Comparison of ENCODE assay signal across 12 mouse cellular contexts in the genomic region with DNA sequence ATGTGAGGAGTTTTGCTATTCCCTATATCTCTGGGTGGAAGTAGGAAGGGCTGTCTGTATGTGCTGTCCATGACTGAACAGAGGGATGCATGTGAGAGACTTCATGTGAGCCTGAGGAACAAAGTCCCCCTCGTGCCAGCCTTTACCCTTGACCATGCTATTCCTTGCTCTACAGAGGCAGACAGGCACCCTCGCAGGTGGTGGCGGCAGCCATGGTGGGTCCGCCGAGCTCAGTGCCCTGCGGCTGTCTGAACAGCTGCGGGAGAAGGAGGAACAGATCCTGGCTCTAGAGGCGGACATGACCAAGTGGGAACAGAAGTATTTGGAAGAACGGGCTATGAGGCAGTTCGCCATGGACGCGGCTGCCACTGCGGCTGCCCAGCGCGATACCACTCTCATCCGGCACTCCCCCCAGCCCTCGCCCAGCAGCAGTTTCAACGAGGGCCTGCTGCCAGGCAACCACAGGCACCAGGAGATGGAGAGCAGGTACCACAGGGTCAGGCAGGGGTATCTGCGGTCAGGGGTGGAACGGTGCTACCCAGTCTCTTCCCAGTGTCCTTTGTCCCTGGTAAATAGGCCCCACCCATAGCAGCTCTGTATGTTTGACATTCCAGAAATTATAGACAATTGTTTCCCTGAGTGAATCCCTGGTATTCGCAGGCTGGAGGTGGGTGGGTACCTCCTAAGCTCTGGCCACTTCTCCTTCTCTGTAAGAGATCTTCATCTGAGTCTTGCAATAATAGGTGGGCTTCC. TPM values are rescaled to one million over a fixed set of nuclear protein-coding genes. Genes with fewer than 3 reads are reported as not detected.
A peak's percentile ranks its signal among the peaks of the same experiment; 100 is the strongest.
DNase-seq lines count a peak whose midpoint lies in the region; TF ChIP-seq lines count a peak whose summit lies in the region.
"Had no signal": no experiment of that assay in that cellular context is flagged by ENCODE, and none has a peak within 500 bp of the region (broad histone marks: within the 10 kb centered on the region; RNA-seq: fewer than 3 reads in every experiment).

No protein-coding gene starts in this region.

- H3K27ac ChIP-seq in heart, adult 2 months = no peak overlapping the region
- peak overlapping the region; percentile 88 for H3K27ac ChIP-seq in embryonic fibroblast, embryonic 13.5 days (ENCODE audit: insufficient read depth, low read length)
- H3K27ac ChIP-seq in layer of hippocampus, adult 2 months = no peak overlapping the region; the same call in 1 of the 2 replicates
- H3K27ac ChIP-seq: liver, embryonic 15.5 days had no signal

- no peaks in the 10 kb centered on the region for H3K27me3 ChIP-seq in heart, adult 2 months (ENCODE audit: control insufficient read depth, insufficient read depth, low read length)
- H3K27me3 ChIP-seq: liver, embryonic 15.5 days had no signal

- TF ChIP-seq CTCF in heart, adult 2 months (IDR thresholded peaks at IDR 0.05) = no peak
- TF ChIP-seq CTCF in embryonic fibroblast, embryonic 13.5 days (IDR thresholded peaks at IDR 0.05; ENCODE audit: borderline replicate concordance, insufficient read depth, low read length) = no peak
- no peak for TF ChIP-seq CTCF in layer of hippocampus, adult 2 months (conservative IDR thresholded peaks at IDR 0.05)

- intact Hi-C loops in heart, adult 2 months (cut with DNase I) = no loop called here
- intact Hi-C loops in heart, postnatal 14 days (cut with DNase I) = no loop called here

- H3K36me3 ChIP-seq in heart, adult 2 months (ENCODE audit: control insufficient read depth, insufficient read depth, low read length) = peaks cover 73% of the 10 kb centered on the region

- no peak for DNase-seq in heart, adult 2 months
- DNase-seq in heart, postnatal 14 days = no peak
- DNase-seq in lung, postnatal 36 days = peak; percentile 37
- DNase-seq in lung, postnatal 25 days (ENCODE audit: low spot score) = no peak
- DNase-seq in kidney, postnatal 25 days = peak; percentile 18 to 53
- no peak for DNase-seq in B cell, adult 2 months
- DNase-seq in layer of hippocampus, adult 2 months (ENCODE audit: low spot score in 2 of 2) = no peak
- DNase-seq: forebrain, postnatal 0 days; thymus, postnatal 4 days had no signal

- 73% methylated on average over 21 of the region's 21 CpGs for WGBS in heart, adult 2 months

- H3K9ac ChIP-seq in heart, adult 2 months (ENCODE audit: low read depth, low read length) = 0 out of 2 replicates have a peak overlapping the region, but pooled peaks have one; percentile 17
- H3K9ac ChIP-seq: forebrain, postnatal 0 days; liver, embryonic 15.5 days had no signal

- TF ChIP-seq EP300 in heart, adult 2 months (IDR thresholded peaks at IDR 0.05; ENCODE audit: insufficient read depth, low read depth, low read length) = no peak

- TF ChIP-seq POLR2A in heart, adult 2 months (IDR thresholded peaks at IDR 0.05; ENCODE audit: insufficient read depth, low read depth, low read length) = no peak
- no peak; the same call in 1 of the 2 replicates for TF ChIP-seq POLR2A in embryonic fibroblast, embryonic 13.5 days (IDR thresholded peaks at IDR 0.05; ENCODE audit: low read depth, low read length)

- no peak overlapping the region for H3K4me3 ChIP-seq in heart, adult 2 months
- no peak overlapping the region for H3K4me3 ChIP-seq in embryonic fibroblast, embryonic 13.5 days (ENCODE audit: insufficient read depth, low read length)
- H3K4me3 ChIP-seq in layer of hippocampus, adult 2 months = no peak overlapping the region
- H3K4me3 ChIP-seq: liver, embryonic 15.5 days had no signal

- H3K79me2 ChIP-seq in heart, adult 2 months (replicated peaks; ENCODE audit: control insufficient read depth, insufficient read depth, low read length) = no peaks in the 10 kb centered on the region; the same call in 1 of the 2 replicates

- peaks cover 33% of the 10 kb centered on the region for H3K4me1 ChIP-seq in heart, adult 2 months (ENCODE audit: control insufficient read depth, insufficient read depth, low read length)
- peaks cover 38% of the 10 kb centered on the region for H3K4me1 ChIP-seq in embryonic fibroblast, embryonic 13.5 days (ENCODE audit: control insufficient read depth, insufficient read depth, low read length)

RNA-seq across cellular contexts. Expression of a gene that starts 12.8 kb away (rescaled TPM):
- total RNA-seq in heart, adult 2 months (2021) = 10 to 100 TPM; 56.5 to 66.3 TPM
- polyA plus RNA-seq in heart, adult 2 months (2012; rRNA removed) = 25.9 and 28.3 TPM in 2 replicates
- 10 to 100 TPM; 61.6 to 64.6 TPM for total RNA-seq in heart, postnatal 14 days (2021)
- 135 and 188 TPM in 2 replicates for polyA plus RNA-seq in embryonic fibroblast, embryonic 13.5 days (2011; ENCODE audit: insufficient read length, low read depth, missing spikeins)
- total RNA-seq in layer of hippocampus, adult 2 months (2021) = 10 to 100 TPM; 16.0 to 18.1 TPM
- total RNA-seq: megakaryocyte-erythroid progenitor cell, adult 5-6 weeks had no signal

Comparison
In these comparisons a context has a peak if more than half of its experiments do, and no peak if none do; other contexts are left out.
1. DNase-seq: peak in lung, postnatal 36 days (single experiment) and kidney, postnatal 25 days (2 of 2); none in heart, adult 2 months (0 of 2), heart, postnatal 14 days (0 of 2), lung, postnatal 25 days (single experiment), B cell, adult 2 months (0 of 2) and layer of hippocampus, adult 2 months (0 of 2).